Mouse (Mus musculus) spleen, adult 2 months (tissue): ENCODE measurements around the gene Fbxl14.

Source experiments
- CTCF ChIP-seq: fragments of 200-500 bp; IDR thresholded peaks from 2 replicates; pipeline ENCODE4 v1.5.1; 2011; ENCODE audit warnings: mild to moderate bottlenecking, inconsistent platforms; ENCODE audit not compliant: insufficient read depth, insufficient read length, insufficient replicate concordance; ENCODE audit errors: extremely low read depth
- POLR2A ChIP-seq: fragments of 200-500 bp; IDR thresholded peaks from 2 replicates; pipeline ENCODE4 v1.6.1; 2011; ENCODE audit warnings: low read depth, low read length, inconsistent platforms

GRCm38 (mm10) chr6:119451981-119452499 is 27.4 kb upstream of the Fbxl14 start:
- TF ChIP-seq POLR2A (no peak), CTCF (no peak)
